13 mouse cellular contexts compared by ENCODE assay signal in the genomic region with DNA sequence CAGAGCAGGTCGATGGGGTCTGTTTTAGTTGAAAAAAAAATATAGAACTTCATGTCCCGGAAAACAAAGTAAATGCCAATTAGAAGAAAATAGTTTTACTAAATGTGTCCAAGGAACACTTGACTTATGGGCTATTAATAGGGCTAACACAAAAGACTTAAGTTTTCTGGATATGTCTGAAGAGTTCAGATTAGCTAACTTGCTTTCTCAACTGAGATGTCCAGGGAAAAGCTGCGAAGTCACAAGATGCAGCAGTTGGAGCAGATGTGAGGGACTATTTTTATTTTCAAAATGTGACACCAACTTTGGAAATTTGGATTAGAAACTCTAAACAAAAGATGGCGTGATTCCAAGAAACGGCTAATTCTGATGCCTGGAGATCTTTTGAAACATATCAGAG.
"Had no signal": no experiment of that assay in that cellular context is flagged by ENCODE, and none has a peak within 500 bp of the region (broad histone marks: within the 10 kb centered on the region; RNA-seq: fewer than 3 reads in every experiment).

No protein-coding gene starts in this region.

- H3K4me2 ChIP-seq: liver, embryonic 11.5 days; midbrain, embryonic 12.5 days; neural tube, embryonic 13.5 days had no signal

- H3K4me1 ChIP-seq: limb, embryonic 10.5 days; megakaryocyte, embryonic 14.5 days; midbrain, embryonic 12.5 days had no signal

- H3K36me3 ChIP-seq: limb, embryonic 10.5 days; midbrain, embryonic 12.5 days; neural tube, embryonic 13.5 days had no signal

- H3K9ac ChIP-seq: midbrain, embryonic 12.5 days; neural tube, embryonic 13.5 days had no signal

- ATAC-seq: intestine, embryonic 16.5 days; midbrain, embryonic 16.5 days had no signal

- H3K27ac ChIP-seq: left cerebral cortex, adult 2 months; limb, embryonic 10.5 days; macrophage; midbrain, embryonic 12.5 days; neural tube, embryonic 13.5 days had no signal

- H3K4me3 ChIP-seq: left cerebral cortex, adult 2 months; limb, embryonic 10.5 days; megakaryocyte, embryonic 14.5 days; midbrain, embryonic 12.5 days; neural tube, embryonic 13.5 days had no signal

- H3K27me3 ChIP-seq: megakaryocyte, embryonic 14.5 days; midbrain, embryonic 12.5 days; neural tube, embryonic 13.5 days had no signal

- DNase-seq: kidney, postnatal 10 days; kidney, postnatal 4 days; right cerebral cortex, postnatal 25 days; thymus, postnatal 4 days had no signal

- H3K9me3 ChIP-seq: limb, embryonic 10.5 days; megakaryocyte, embryonic 14.5 days; midbrain, embryonic 12.5 days; neural tube, embryonic 13.5 days had no signal
